Mouse (Mus musculus) forebrain, embryonic 16.5 days (tissue): Measurements from ENCODE around the gene Srrd. TPM values are rescaled to one million over a fixed set of nuclear protein-coding genes. Genes with fewer than 3 reads are reported as not detected.
A peak's percentile ranks its signal among the peaks of the same experiment; 100 is the strongest.

Experiments
- ATAC-seq: fragments of 200-750 bp; cut with Nextera tagmentation; 2 replicates; pipeline ENCODE4 v1.8.0; 2017; ENCODE audit warnings: mild to moderate bottlenecking, moderate library complexity
- H3K27ac ChIP-seq: fragments of 300-500 bp; sonication (generic); 2 replicates; pipeline ENCODE4 v1.5.1; 2014; ENCODE audit warnings: low read length, control low read depth
- H3K27me3 ChIP-seq: fragments of 300-500 bp; sonication (generic); replicated peaks from 2 replicates; pipeline ENCODE4 v1.6.1; 2014; ENCODE audit warnings: low read length; ENCODE audit not compliant: control insufficient read depth, insufficient read depth
- H3K36me3 ChIP-seq: fragments of 300-500 bp; sonication (generic); 2 replicates; pipeline ENCODE4 v1.6.1; 2014; ENCODE audit not compliant: control insufficient read depth, insufficient read depth
- H3K4me1 ChIP-seq: fragments of 300-500 bp; sonication (generic); replicated peaks from 2 replicates; pipeline ENCODE4 v1.6.1; 2014; ENCODE audit warnings: low read length; ENCODE audit not compliant: control insufficient read depth, insufficient read depth
- H3K4me2 ChIP-seq: fragments of 300-500 bp; sonication (generic); 2 replicates; pipeline ENCODE4 v1.6.1; 2014; ENCODE audit warnings: mild to moderate bottlenecking, low read length, control low read depth
- H3K4me3 ChIP-seq: fragments of 300-500 bp; sonication (generic); replicated peaks from 2 replicates; pipeline ENCODE4 v1.5.1; 2014; ENCODE audit warnings: mild to moderate bottlenecking, low read length, control low read depth
- H3K9ac ChIP-seq: fragments of 300-500 bp; sonication (generic); replicated peaks from 2 replicates; pipeline ENCODE4 v1.6.1; 2014; ENCODE audit warnings: low read depth, low read length, control low read depth
- H3K9me3 ChIP-seq: fragments of 300-500 bp; sonication (generic); 2 replicates; pipeline ENCODE4 v1.6.1; 2016; ENCODE audit warnings: low read length; ENCODE audit not compliant: control insufficient read depth
- WGBS: fragments of 180-500 bp; shearing (Covaris S2); extraction: QIAGEN DNeasy Blood & Tissue Kit; methylation state at CpG from one replicate; pipeline ENCODE4 v1.1.7; 2014; 5-methylcytosine and 5-hydroxymethylcytosine counted together
- polyA plus RNA-seq: library from polyadenylated mRNA; unstranded; fragments of >200 nt; fragmentation: Nextera tagmentation; extraction: Ambion mirVana; gene quantifications from 2 replicates; pipeline ENCODE4 v1.2.1, GENCODE M21; 2015

Srrd gene
- polyA plus RNA-seq, 1 experiment from 2014 or later = 62.5 TPM

GRCm38 (mm10) chr5:112313222-112313885 is 29.5 kb downstream of the Srrd start:
- peak; percentile 43; the same call in 1 of the 2 replicates for ATAC-seq
- H3K27ac ChIP-seq = no peak overlapping the region
- no peak overlapping the region for H3K9ac ChIP-seq
- H3K36me3 ChIP-seq = 0 out of 2 replicates have a peak, but pooled peaks cover under 1% of the 10 kb centered on the region
- no peak overlapping the region for H3K4me3 ChIP-seq
- no peaks in the 10 kb centered on the region for H3K4me1 ChIP-seq
- H3K4me2 ChIP-seq = no peak overlapping the region
- H3K27me3 ChIP-seq = no peaks in the 10 kb centered on the region
- H3K9me3 ChIP-seq = no peaks in the 10 kb centered on the region
- 55% methylated on average over 11 of the region's 11 CpGs for WGBS

- no peaks in the 10 kb centered on the region for H3K9me3 ChIP-seq
- no peak overlapping the region for H3K4me3 ChIP-seq
- 66% methylated on average over 5 of the region's 5 CpGs for WGBS
- H3K36me3 ChIP-seq = 0 out of 2 replicates have a peak, but pooled peaks cover 5% of the 10 kb centered on the region
- no peak overlapping the region for H3K27ac ChIP-seq
- H3K4me2 ChIP-seq = no peak overlapping the region
- H3K9ac ChIP-seq = no peak overlapping the region
- no peaks in the 10 kb centered on the region for H3K4me1 ChIP-seq
- no peaks in the 10 kb centered on the region for H3K27me3 ChIP-seq
- no peak for ATAC-seq
These were observed 37.0 kb downstream of the Srrd start for GRCm38 (mm10) chr5:112305842-112306241.

GRCm38 (mm10) chr5:112302310-112302709 is 40.5 kb downstream of the Srrd start:
- Histone ChIP-seq H3K4me2 (no peak overlapping the region), H3K9ac (no peak overlapping the region), H3K36me3 (no peaks in the 10 kb centered on the region), H3K27ac (no peak overlapping the region), H3K27me3 (no peaks in the 10 kb centered on the region), H3K4me3 (no peak overlapping the region), H3K9me3 (no peaks in the 10 kb centered on the region), H3K4me1 (no peaks in the 10 kb centered on the region)
- 94% methylated on average over 5 of the region's 5 CpGs for WGBS
- no peak for ATAC-seq

GRCm38 (mm10) chr5:112301694-112302093 is 41.1 kb downstream of the Srrd start:
- ATAC-seq = no peak
- Histone ChIP-seq H3K27ac (no peak overlapping the region), H3K36me3 (no peaks in the 10 kb centered on the region), H3K4me1 (no peaks in the 10 kb centered on the region), H3K27me3 (no peaks in the 10 kb centered on the region), H3K9me3 (no peaks in the 10 kb centered on the region), H3K9ac (no peak overlapping the region), H3K4me3 (no peak overlapping the region), H3K4me2 (no peak overlapping the region)
- WGBS = 85% methylated on average over 4 of the region's 4 CpGs

- Histone ChIP-seq H3K4me3 (no peak overlapping the region), H3K27ac (no peak overlapping the region), H3K36me3 (no peaks in the 10 kb centered on the region), H3K4me2 (no peak overlapping the region), H3K9ac (no peak overlapping the region), H3K9me3 (no peaks in the 10 kb centered on the region), H3K27me3 (no peaks in the 10 kb centered on the region), H3K4me1 (no peaks in the 10 kb centered on the region)
- WGBS = 84% methylated on average over 6 of the region's 6 CpGs
- no peak for ATAC-seq
These were observed 42.0 kb downstream of the Srrd start for GRCm38 (mm10) chr5:112300721-112301308.

GRCm38 (mm10) chr5:112300112-112300511 is 42.7 kb downstream of the Srrd start:
- H3K4me1 ChIP-seq = no peaks in the 10 kb centered on the region
- 83% methylated on average over 2 of the region's 2 CpGs for WGBS

GRCm38 (mm10) chr5:112299399-112299798 is 43.4 kb downstream of the Srrd start:
- Histone ChIP-seq H3K4me3 (no peak overlapping the region), H3K4me2 (no peak overlapping the region), H3K36me3 (no peaks in the 10 kb centered on the region), H3K27ac (no peak overlapping the region), H3K4me1 (no peaks in the 10 kb centered on the region), H3K9me3 (no peaks in the 10 kb centered on the region), H3K9ac (no peak overlapping the region), H3K27me3 (no peaks in the 10 kb centered on the region)
- no peak for ATAC-seq
- WGBS = 90% methylated on average over 4 of the region's 4 CpGs

More at GRCm38 (mm10) chr5:112300112-112300511, 42.7 kb downstream of the Srrd start:
- H3K4me2 ChIP-seq = no peak overlapping the region
- no peaks in the 10 kb centered on the region for H3K36me3 ChIP-seq
- no peaks in the 10 kb centered on the region for H3K9me3 ChIP-seq
- ATAC-seq = no peak
- H3K27ac ChIP-seq = no peak overlapping the region
- H3K4me3 ChIP-seq = no peak overlapping the region
- no peak overlapping the region for H3K9ac ChIP-seq
- H3K27me3 ChIP-seq = no peaks in the 10 kb centered on the region

- H3K4me1 ChIP-seq = no peaks in the 10 kb centered on the region
- no peak overlapping the region for H3K27ac ChIP-seq
- no peak for ATAC-seq
- no peak overlapping the region for H3K4me3 ChIP-seq
- no peaks in the 10 kb centered on the region for H3K36me3 ChIP-seq
- H3K4me2 ChIP-seq = no peak overlapping the region
- no peaks in the 10 kb centered on the region for H3K27me3 ChIP-seq
- H3K9me3 ChIP-seq = no peaks in the 10 kb centered on the region
- WGBS = 88% methylated on average over 12 of the region's 12 CpGs
- H3K9ac ChIP-seq = no peak overlapping the region
These were observed 44.4 kb downstream of the Srrd start for GRCm38 (mm10) chr5:112298226-112298988.

GRCm38 (mm10) chr5:112297257-112297656 is 45.6 kb downstream of the Srrd start:
- H3K36me3 ChIP-seq = no peaks in the 10 kb centered on the region
- H3K4me1 ChIP-seq = no peaks in the 10 kb centered on the region
- no peak overlapping the region for H3K9ac ChIP-seq
- no peaks in the 10 kb centered on the region for H3K27me3 ChIP-seq
- H3K4me3 ChIP-seq = no peak overlapping the region
- no peak overlapping the region for H3K27ac ChIP-seq
- WGBS = 86% methylated on average over 2 of the region's 2 CpGs
- no peak for ATAC-seq
- no peaks in the 10 kb centered on the region for H3K9me3 ChIP-seq
- H3K4me2 ChIP-seq = no peak overlapping the region
